Mouse (Mus musculus): Measurements from ENCODE around the gene C2cd4d. TPM values are rescaled to one million over a fixed set of nuclear protein-coding genes. Genes with fewer than 3 reads are reported as not detected.
A peak's percentile ranks its signal among the peaks of the same experiment; 100 is the strongest.

The C2cd4d gene
- total RNA-seq (2021) = 0.41 and 0.56 TPM in 2 replicates
- long read RNA-seq, experiment 1, partial matches to known transcripts = 1 of 1 reads
- long read RNA-seq, experiment 1, other reads (novel, unspliced or antisense) = 0 of 1 reads
- long read RNA-seq, experiment 2, partial matches to known transcripts = 2 of 2 reads
- long read RNA-seq, experiment 2, other reads (novel, unspliced or antisense) = 0 of 2 reads

GRCm38 (mm10) chr3:94362138-94362537, at the start of gene C2cd4d:
C2cd4d (plus strand) TSS chr3:94362438.
- DNase-seq = no peak

- DNase-seq = peak; percentile 16
These were observed 33.6 kb upstream of the C2cd4d start for GRCm38 (mm10) chr3:94328681-94329080.

GRCm38 (mm10) chr3:94334442-94334841, 27.8 kb upstream of the C2cd4d start:
- no peak for DNase-seq

GRCm38 (mm10) chr3:94338522-94338921, 23.7 kb upstream of the C2cd4d start:
- no peak for DNase-seq

GRCm38 (mm10) chr3:94341959-94342422, 20.2 kb upstream of the C2cd4d start, which contains the start of gene Them5:
Them5 (plus strand) TSS chr3:94342099.
- peak; percentile 28 for DNase-seq

- no peak for DNase-seq
These were observed 19.7 kb upstream of the C2cd4d start for GRCm38 (mm10) chr3:94342552-94342951.

DNA sequence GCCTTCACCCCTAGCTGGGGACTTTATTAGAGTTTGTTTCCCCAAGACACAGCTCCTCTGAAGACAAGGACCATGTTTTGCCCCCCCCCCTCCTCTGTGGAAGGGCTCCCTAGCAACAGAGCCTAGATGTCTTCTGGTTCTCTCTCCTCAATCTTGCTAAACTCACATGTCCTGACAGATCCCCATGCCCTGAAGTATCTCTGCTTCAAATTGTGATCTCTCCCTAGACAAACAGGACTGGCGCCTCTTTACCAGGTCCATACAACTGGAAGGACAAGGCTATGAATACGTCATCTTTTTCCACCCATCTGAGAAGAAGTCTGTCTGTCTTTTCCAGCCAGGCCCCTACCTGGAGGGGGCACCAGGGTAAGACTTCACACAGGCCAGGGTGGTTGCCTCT, 18.1 kb upstream of the C2cd4d start:
- no peak for DNase-seq

DNA sequence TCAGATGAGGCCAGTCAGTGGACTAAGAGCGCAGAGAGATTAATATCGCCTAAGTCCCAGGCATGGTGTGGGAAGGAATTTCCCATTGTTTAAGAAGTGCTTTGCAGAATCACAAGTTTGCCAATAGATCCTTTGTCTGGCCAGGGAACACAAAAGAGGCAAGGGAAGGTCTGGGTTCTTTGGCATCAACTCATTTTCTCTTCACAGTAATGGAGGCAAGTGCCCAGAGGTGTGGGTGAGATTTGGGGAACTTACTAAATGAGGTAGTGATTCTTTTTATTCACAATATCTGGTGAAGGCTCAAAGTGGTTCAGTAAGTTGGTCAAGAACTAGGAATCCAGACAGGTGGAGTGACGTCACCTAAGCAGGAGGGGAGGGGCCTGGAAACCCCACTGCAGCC, 17.3 kb upstream of the C2cd4d start:
- no peak for DNase-seq

DNA sequence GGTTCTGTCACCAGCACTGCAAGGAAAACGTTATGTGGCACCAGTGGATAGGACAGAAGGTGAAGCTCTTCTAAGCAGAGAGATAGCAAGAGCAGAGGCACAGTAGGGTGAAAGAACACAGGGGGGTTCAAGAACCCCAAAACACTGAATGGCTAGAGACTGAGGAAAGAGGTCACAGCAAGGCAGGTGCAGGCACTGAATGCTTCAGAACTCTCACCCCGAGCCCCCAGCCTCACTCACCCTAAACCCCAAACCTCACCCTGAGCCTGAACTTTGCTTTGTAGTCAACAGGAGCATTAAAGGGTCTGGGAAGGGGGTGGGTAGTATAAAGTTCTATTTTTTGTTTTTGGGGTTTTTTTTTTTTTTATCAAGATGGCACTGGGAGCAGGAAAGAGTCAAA, 14.1 kb upstream of the C2cd4d start:
- no peak for DNase-seq

GRCm38 (mm10) chr3:94360812-94361211, 1.4 kb upstream of the C2cd4d start:
- peak; percentile 56 for DNase-seq

GRCm38 (mm10) chr3:94363291-94364153, 1.3 kb downstream of the C2cd4d start:
- peak; percentile 81 for DNase-seq

DNA sequence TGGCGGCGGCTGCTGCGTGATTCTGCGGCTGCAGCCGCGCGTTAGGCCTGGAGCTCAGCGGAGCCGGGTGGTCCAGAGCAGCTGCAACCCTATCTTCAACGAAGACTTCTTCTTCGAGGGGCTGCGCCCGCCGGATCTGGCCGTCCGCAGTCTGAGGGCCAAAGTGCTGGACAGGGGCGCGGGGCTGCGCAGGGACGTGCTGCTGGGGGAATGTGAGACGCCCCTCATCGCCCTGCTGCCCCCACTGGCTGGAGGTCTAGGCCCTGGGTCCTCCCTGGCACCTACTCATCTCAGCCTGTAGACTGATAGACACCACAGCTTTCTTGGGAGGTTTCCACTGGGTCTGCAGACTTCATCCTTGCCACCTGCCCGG, 1.9 kb downstream of the C2cd4d start:
- DNase-seq = no peak

GRCm38 (mm10) chr3:94366761-94367160, 4.5 kb downstream of the C2cd4d start:
- DNase-seq = peak; percentile 87

DNA sequence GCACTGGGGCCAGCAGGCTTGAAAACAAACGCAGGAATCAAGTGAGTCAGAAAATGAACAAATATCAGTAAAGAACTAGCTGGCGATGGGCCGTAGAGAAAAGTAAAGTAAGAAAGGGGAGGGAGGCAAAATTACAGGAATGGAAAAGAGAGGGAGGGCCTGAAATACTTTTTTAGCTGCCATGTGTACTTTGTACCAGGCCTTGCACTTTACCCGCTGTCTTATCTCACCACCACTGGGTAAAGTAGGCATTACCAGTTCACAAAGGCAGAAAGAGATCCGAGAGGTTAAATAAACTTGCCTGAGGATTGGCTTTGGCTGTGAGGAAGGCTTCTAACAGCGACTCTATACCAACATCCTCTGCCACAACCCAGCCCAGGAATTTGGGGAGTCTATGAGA, 5.3 kb downstream of the C2cd4d start:
- no peak for DNase-seq

- DNase-seq = no peak
These were observed 6.4 kb downstream of the C2cd4d start for GRCm38 (mm10) chr3:94368631-94369030.

GRCm38 (mm10) chr3:94369709-94370108, 7.5 kb downstream of the C2cd4d start:
- peak; percentile 51 for DNase-seq

DNA sequence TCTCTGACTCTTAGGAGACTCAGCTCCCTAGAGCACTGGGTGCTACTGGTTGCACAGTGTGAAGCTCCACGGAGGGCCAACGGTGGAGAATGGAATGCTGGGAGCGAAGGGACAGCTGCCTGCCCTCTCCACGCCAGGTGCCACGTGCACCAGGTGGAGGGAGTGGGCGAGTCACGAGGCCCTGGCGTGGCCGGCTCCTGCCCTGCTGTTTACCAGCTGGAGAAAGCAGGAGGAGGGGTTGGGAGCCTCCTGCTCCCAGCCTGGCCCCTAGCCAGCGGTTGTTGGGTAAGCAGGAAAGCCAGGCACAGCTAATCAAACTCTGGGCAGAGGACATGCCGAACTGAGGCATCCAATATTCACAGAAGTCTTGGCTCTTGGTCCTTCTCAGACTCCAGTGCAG, 9.4 kb downstream of the C2cd4d start:
- peak; percentile 97 for DNase-seq

- no peak for DNase-seq
These were observed 9.8 kb downstream of the C2cd4d start for GRCm38 (mm10) chr3:94372038-94372437.

GRCm38 (mm10) chr3:94372641-94373040, 10.4 kb downstream of the C2cd4d start, which contains the start of gene Rorc:
Rorc (plus strand) TSS chr3:94372794.
- DNase-seq = peak; percentile 86

DNA sequence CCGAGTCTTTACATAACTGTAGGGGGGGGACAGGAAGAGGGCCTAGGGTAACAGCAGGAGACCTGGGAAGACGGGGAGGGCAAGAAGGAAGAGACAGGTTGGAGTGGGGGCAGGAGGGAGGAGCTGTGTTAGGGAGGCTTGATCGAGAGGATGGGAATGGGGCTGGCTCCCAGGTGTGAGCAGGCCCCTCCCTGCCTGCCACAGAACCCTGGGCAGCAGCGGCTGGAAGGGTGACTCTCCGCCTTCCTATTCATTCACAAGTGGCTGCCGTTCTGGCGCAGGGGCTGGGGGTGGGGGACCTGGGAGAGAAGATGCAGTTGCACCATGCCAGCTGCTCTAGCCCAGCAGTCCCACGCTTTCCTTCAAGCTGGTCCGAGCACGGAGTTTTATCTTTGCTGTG, 10.9 kb downstream of the C2cd4d start:
- peak; percentile 39 for DNase-seq

DNA sequence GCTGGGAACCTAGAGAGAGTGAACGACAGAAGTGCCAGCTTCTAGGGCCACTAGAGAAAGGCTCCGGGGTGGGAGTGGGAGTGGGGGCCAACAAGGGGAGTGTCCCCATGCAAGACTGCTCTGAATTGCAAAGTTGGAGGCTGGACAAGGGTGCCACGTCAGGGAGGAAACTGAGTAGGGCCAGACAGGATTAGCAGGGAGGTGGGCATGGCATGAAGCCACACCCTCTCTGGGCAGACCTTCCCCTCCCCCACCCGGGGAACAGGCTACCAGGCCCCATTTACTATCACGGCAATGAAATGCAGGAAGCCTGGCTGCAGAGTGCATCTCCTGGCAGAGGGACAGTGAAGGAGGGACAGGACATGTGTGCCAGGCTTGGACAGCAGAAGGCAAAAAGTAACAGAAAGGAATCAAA, 11.4 kb downstream of the C2cd4d start:
- peak; percentile 81 for DNase-seq

DNA sequence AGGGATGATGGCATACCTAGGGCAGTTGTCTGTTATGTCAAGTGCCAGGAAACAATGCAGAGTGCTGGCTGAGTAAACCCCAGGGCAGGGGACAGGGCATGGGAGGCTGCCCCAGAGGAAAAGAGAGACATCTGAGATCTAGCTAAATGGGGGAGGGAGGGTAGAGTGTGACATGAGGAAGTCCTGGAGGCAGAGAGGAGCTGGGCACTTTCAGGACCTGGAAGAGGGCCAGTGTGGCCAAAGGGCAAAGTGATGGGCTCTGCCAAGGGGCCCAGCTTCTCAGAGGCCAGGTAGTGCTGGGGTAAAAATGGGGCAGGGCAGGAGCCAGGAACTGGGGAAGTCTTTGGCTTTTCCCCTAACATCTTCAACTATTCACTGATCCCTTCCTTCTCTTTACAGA, 12.4 kb downstream of the C2cd4d start:
- no peak for DNase-seq

DNA sequence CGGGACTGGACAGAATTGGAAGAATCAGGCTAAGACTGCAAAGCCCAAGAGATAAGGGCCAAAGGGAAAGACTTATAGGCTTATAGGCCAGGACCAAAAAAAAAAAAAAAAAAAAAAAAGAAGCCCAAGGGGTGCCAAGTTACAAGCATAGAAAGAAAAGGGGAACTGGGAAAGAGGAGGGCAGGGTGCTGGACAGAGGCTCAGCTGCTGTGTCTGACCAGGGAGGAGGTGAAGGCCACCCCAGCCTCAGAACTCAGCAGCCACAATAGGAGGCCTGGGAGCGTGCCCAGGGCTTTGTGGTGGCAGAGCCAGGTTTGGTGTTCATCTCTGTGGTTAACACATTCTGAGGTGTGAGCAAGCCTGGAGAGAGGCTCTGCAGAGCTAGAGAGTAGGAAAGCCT, 12.9 kb downstream of the C2cd4d start:
- peak; percentile 23 for DNase-seq

DNA sequence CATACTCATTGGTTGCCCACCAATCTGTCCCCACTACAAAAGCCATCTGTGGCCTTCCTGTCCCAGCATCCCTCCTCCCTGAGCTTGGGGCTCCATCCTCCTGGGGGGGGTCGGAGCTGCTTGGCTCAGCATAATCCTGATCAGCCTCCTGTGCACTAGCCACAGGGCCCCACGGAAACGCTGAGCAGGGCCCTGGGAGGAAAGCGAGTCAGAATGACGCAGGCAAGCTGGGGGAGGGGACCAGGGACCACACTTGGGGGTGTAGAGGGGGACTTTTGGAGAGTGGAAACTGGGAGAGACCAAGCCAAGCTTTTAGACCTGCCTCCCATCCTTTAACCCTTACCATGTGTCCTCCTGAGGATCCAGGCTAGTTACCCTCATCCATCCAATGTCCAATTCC, 13.6 kb downstream of the C2cd4d start:
- no peak for DNase-seq

All from adrenal gland, postnatal 14 days (tissue).